Mouse (Mus musculus) CH12.LX (cell line): ENCODE measurements around the gene BC016579.

Experiments used
- CTCF ChIP-seq, 2 experiments: IDR thresholded peaks in 1 of 2; conservative IDR thresholded peaks in 1 of 2; 2 replicates each; pipeline ENCODE4 v1.5.1; 2011 to 2012; ENCODE audit warnings: low read depth in 2 of 2, low read length in 2 of 2, improper control_type of control experiment in 1 of 2, inconsistent platforms in 1 of 2, mild to moderate bottlenecking in 1 of 2, moderate library complexity in 1 of 2
- JUN ChIP-seq: IDR thresholded peaks from 2 replicates; pipeline ENCODE4 v1.6.1; 2011; ENCODE audit warnings: low read depth, mild to moderate bottlenecking, low read length, improper control_type of control experiment, moderate library complexity; ENCODE audit not compliant: insufficient read depth
- MAZ ChIP-seq: IDR thresholded peaks from 2 replicates; pipeline ENCODE4 v1.6.1; 2012; ENCODE audit warnings: low read depth, mild to moderate bottlenecking, inconsistent platforms, low read length, improper control_type of control experiment, moderate library complexity
- NRF1 ChIP-seq: IDR thresholded peaks from 2 replicates; pipeline ENCODE4 v1.6.1; 2014; ENCODE audit warnings: low read depth, mild to moderate bottlenecking, inconsistent platforms, low read length, improper control_type of control experiment, moderate library complexity
- RCOR1 ChIP-seq: conservative IDR thresholded peaks from 2 replicates; pipeline ENCODE4 v1.6.1; 2012; ENCODE audit warnings: low read depth, mild to moderate bottlenecking, inconsistent platforms, low read length, improper control_type of control experiment
- SIN3A ChIP-seq: IDR thresholded peaks from 2 replicates; pipeline ENCODE4 v1.6.1; 2012; ENCODE audit warnings: low read length, improper control_type of control experiment, inconsistent platforms
- TCF12 ChIP-seq: IDR thresholded peaks from 2 replicates; pipeline ENCODE4 v1.6.1; 2014; ENCODE audit warnings: low read depth, mild to moderate bottlenecking, inconsistent platforms, low read length, improper control_type of control experiment
- ZC3H11A ChIP-seq: IDR thresholded peaks from 2 replicates; pipeline ENCODE4 v1.6.1; 2012; ENCODE audit warnings: low read depth, mild to moderate bottlenecking, inconsistent platforms, low read length, improper control_type of control experiment
- ZKSCAN1 ChIP-seq: IDR thresholded peaks from 2 replicates; pipeline ENCODE4 v1.6.1; 2012; ENCODE audit warnings: low read depth, inconsistent platforms, low read length, improper control_type of control experiment, borderline replicate concordance

DNA sequence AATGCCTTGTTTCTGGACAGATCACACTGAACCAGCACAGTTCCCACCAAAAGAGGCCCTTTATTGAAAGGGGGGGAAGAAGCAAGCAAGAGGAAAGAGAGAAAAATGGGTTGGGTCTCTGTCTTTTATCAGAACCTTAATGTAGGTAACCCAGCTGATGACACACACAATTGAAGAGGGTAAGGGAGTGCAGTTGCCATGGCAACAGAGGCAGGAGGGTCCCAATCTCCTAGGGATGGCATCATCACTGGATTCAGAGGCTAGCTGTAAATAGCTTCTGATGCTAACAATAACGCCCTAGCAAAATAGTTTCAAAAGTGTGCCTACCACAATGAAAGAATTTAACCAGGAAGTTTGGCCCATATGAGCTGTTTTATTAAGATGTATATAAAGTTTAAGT lies 60.2 kb downstream of the BC016579 start:
- TF ChIP-seq ZC3H11A (no peak), MAZ (no peak), SIN3A (no peak), CTCF (conservative IDR thresholded peaks at IDR 0.05 in 1 of 2, IDR thresholded peaks at IDR 0.05 in 1 of 2; ENCODE audit: low read depth in 2 of 2, low read length in 2 of 2) (no peak), RCOR1 (no peak), TCF12 (no peak), JUN (no peak), ZKSCAN1 (no peak), NRF1 (no peak)
